Mouse (Mus musculus) adrenal gland, postnatal 10 days (tissue): ENCODE results near the gene Mindy4b-ps. TPM values are rescaled to one million over a fixed set of nuclear protein-coding genes. Genes with fewer than 3 reads are reported as not detected.

Experiments used
- DNase-seq: peaks from one replicate; pipeline ENCODE4 v3.0.0; 2021; ENCODE audit warnings: mixed read lengths
- total RNA-seq, 2 experiments: library from RNA; stranded (reverse); gene quantifications; 2 replicates each; pipeline ENCODE4 v1.2.3; 2021

The Mindy4b-ps gene
- total RNA-seq, 2 experiments from 2014 or later = not detected

GRCm38 (mm10) chr3:58784219-58785092, 37.7 kb downstream of the Mindy4b-ps start:
- peak; percentile 46 for DNase-seq

- no peak for DNase-seq
These were observed 38.4 kb downstream of the Mindy4b-ps start for GRCm38 (mm10) chr3:58783602-58784218.

- DNase-seq = no peak
These were observed 65.7 kb downstream of the Mindy4b-ps start for GRCm38 (mm10) chr3:58756429-58756828.

- no peak for DNase-seq
These were observed 66.3 kb downstream of the Mindy4b-ps start for GRCm38 (mm10) chr3:58755769-58756168.

- DNase-seq = no peak
These were observed 67.8 kb downstream of the Mindy4b-ps start for GRCm38 (mm10) chr3:58754361-58754760.

GRCm38 (mm10) chr3:58751818-58752620, 70.1 kb downstream of the Mindy4b-ps start:
- DNase-seq = no peak

- DNase-seq = no peak
These were observed 73.4 kb downstream of the Mindy4b-ps start for GRCm38 (mm10) chr3:58748724-58749123.

GRCm38 (mm10) chr3:58747924-58748323, 74.2 kb downstream of the Mindy4b-ps start:
- no peak for DNase-seq

- DNase-seq = no peak
These were observed 82.6 kb downstream of the Mindy4b-ps start for GRCm38 (mm10) chr3:58739536-58739935.

Other genes with a start within 250 kb of the Mindy4b-ps start
- 100 to 1,000 TPM; 109 to 113 TPM for gene Selenot, start 245.7 kb downstream of the Mindy4b-ps start, total RNA-seq
- gene Erich6, start 185.1 kb downstream of the Mindy4b-ps start, total RNA-seq = under 1 TPM in 1 of 2 experiments, not detected in 1; 0.12 TPM
- 10 to 100 TPM; 13.5 to 19.0 TPM for gene Siah2, start 129.9 kb downstream of the Mindy4b-ps start, total RNA-seq
- gene Clrn1, start 63.0 kb upstream of the Mindy4b-ps start, total RNA-seq = not detected
- 10 to 100 TPM; 11.2 to 14.4 TPM for gene Med12l, start 183.5 kb upstream of the Mindy4b-ps start, total RNA-seq